Mouse (Mus musculus) heart, embryonic 12.5 days (tissue): ENCODE measurements around the gene Tmem19. TPM values are rescaled to one million over a fixed set of nuclear protein-coding genes. Genes with fewer than 3 reads are reported as not detected.

Source experiments
- ATAC-seq: fragments of 200-750 bp; cut with Nextera tagmentation; 2 replicates; pipeline ENCODE4 v1.8.0; 2017; ENCODE audit warnings: moderate TSS enrichment, moderate library complexity; ENCODE audit not compliant: insufficient number of reproducible peaks, low FRiP score
- H3K27ac ChIP-seq: fragments of 300-500 bp; sonication (generic); 2 replicates; pipeline ENCODE4 v1.5.1; 2016; ENCODE audit warnings: mild to moderate bottlenecking, moderate library complexity; ENCODE audit not compliant: poor library complexity, severe bottlenecking
- H3K27me3 ChIP-seq: fragments of 300-500 bp; sonication (generic); replicated peaks from 2 replicates; pipeline ENCODE4 v1.6.1; 2016; ENCODE audit warnings: mild to moderate bottlenecking, moderate library complexity
- H3K36me3 ChIP-seq: fragments of 300-500 bp; sonication (generic); 2 replicates; pipeline ENCODE4 v1.6.1; 2016; ENCODE audit warnings: mild to moderate bottlenecking, moderate library complexity
- H3K4me1 ChIP-seq: fragments of 300-500 bp; sonication (generic); replicated peaks from 2 replicates; pipeline ENCODE4 v1.6.1; 2016; ENCODE audit warnings: mild to moderate bottlenecking
- H3K4me2 ChIP-seq: fragments of 300-500 bp; sonication (generic); 2 replicates; pipeline ENCODE4 v1.6.1; 2016; ENCODE audit warnings: mild to moderate bottlenecking, moderate library complexity
- H3K4me3 ChIP-seq: fragments of 300-500 bp; sonication (generic); 2 replicates; pipeline ENCODE4 v1.5.1; 2016; ENCODE audit warnings: mild to moderate bottlenecking
- H3K9ac ChIP-seq: fragments of 300-500 bp; sonication (generic); 2 replicates; pipeline ENCODE4 v1.6.1; 2016; ENCODE audit warnings: mild to moderate bottlenecking, moderate library complexity
- H3K9me3 ChIP-seq: fragments of 300-500 bp; sonication (generic); replicated peaks from 2 replicates; pipeline ENCODE4 v1.6.1; 2016; ENCODE audit warnings: mild to moderate bottlenecking, moderate library complexity
- WGBS: fragments of 180-500 bp; shearing (Covaris S2); methylation state at CpG from one replicate; pipeline ENCODE4 v1.1.7; 2016; 5-methylcytosine and 5-hydroxymethylcytosine counted together
- polyA plus RNA-seq: library from polyadenylated mRNA; unstranded; fragments of >200 nt; fragmentation: Nextera tagmentation; extraction: Ambion mirVana; gene quantifications from 2 replicates; pipeline ENCODE4 v1.2.1, GENCODE M21; 2016

The Tmem19 gene
- polyA plus RNA-seq, 1 experiment from 2014 or later: 24.1 TPM

- Histone ChIP-seq H3K4me2 (peak overlapping the region; percentile 14; the same call in 1 of the 2 replicates), H3K27ac (peak overlapping the region; percentile 38; the same call in 1 of the 2 replicates), H3K36me3 (no peaks in the 10 kb centered on the region), H3K9me3 (no peaks in the 10 kb centered on the region), H3K4me1 (peaks cover 16% of the 10 kb centered on the region), H3K27me3 (no peaks in the 10 kb centered on the region), H3K4me3 (no peak overlapping the region), H3K9ac (no peak overlapping the region)
- no peak for ATAC-seq
- 44% methylated on average over 2 of the region's 2 CpGs for WGBS
Observed at GRCm38 (mm10) chr10:115381506-115382084, 19.3 kb upstream of the Tmem19 start.

- H3K27me3 ChIP-seq: no peaks in the 10 kb centered on the region
- ATAC-seq: no peak
- H3K36me3 ChIP-seq: no peaks in the 10 kb centered on the region
- no peaks in the 10 kb centered on the region for H3K9me3 ChIP-seq
- peak overlapping the region; percentile 73 for H3K4me2 ChIP-seq
- H3K9ac ChIP-seq: peak overlapping the region; percentile 57; the same call in 1 of the 2 replicates
- 76% methylated on average over 4 of the region's 4 CpGs for WGBS
- H3K4me1 ChIP-seq: peaks cover 15% of the 10 kb centered on the region
- peak overlapping the region; percentile 53 for H3K4me3 ChIP-seq
- peak overlapping the region; percentile 94 for H3K27ac ChIP-seq
Observed at GRCm38 (mm10) chr10:115363151-115363550, 850 bp upstream of the Tmem19 start.

GRCm38 (mm10) chr10:115362623-115362964 lies 293 bp upstream of the Tmem19 start:
- Histone ChIP-seq H3K4me2 (peak overlapping the region; percentile 73), H3K27me3 (no peaks in the 10 kb centered on the region), H3K9me3 (no peaks in the 10 kb centered on the region), H3K9ac (peak overlapping the region; percentile 57), H3K4me1 (peaks cover 11% of the 10 kb centered on the region), H3K27ac (peak overlapping the region; percentile 94), H3K36me3 (no peaks in the 10 kb centered on the region), H3K4me3 (peak overlapping the region; percentile 53)
- peak; percentile 13; the same call in 1 of the 2 replicates for ATAC-seq
- 8% methylated on average over 9 of the region's 9 CpGs for WGBS

GRCm38 (mm10) chr10:115359066-115359465 lies 3.2 kb downstream of the Tmem19 start:
- Histone ChIP-seq H3K4me2 (no peak overlapping the region), H3K36me3 (peaks cover 10% of the 10 kb centered on the region), H3K27ac (no peak overlapping the region), H3K4me1 (peaks cover 11% of the 10 kb centered on the region), H3K9ac (no peak overlapping the region), H3K9me3 (no peaks in the 10 kb centered on the region), H3K4me3 (no peak overlapping the region), H3K27me3 (no peaks in the 10 kb centered on the region)
- 91% methylated on average over 7 of the region's 7 CpGs for WGBS
- ATAC-seq: no peak

GRCm38 (mm10) chr10:115358216-115358919 lies 3.9 kb downstream of the Tmem19 start:
- ATAC-seq: no peak
- 90% methylated on average over 17 of the region's 17 CpGs for WGBS

GRCm38 (mm10) chr10:115356106-115356505 lies 6.2 kb downstream of the Tmem19 start:
- H3K4me1 ChIP-seq: peaks cover 2% of the 10 kb centered on the region; the same call in 1 of the 2 replicates
- no peak overlapping the region for H3K9ac ChIP-seq
- H3K4me2 ChIP-seq: no peak overlapping the region
- WGBS: 88% methylated on average over 6 of the region's 7 CpGs
- H3K4me3 ChIP-seq: no peak overlapping the region
- H3K27me3 ChIP-seq: no peaks in the 10 kb centered on the region
- H3K9me3 ChIP-seq: no peaks in the 10 kb centered on the region
- H3K27ac ChIP-seq: no peak overlapping the region
- ATAC-seq: no peak
- H3K36me3 ChIP-seq: peaks cover 10% of the 10 kb centered on the region

More at GRCm38 (mm10) chr10:115358216-115358919, 3.9 kb downstream of the Tmem19 start:
- H3K9me3 ChIP-seq: no peaks in the 10 kb centered on the region
- H3K9ac ChIP-seq: no peak overlapping the region
- no peak overlapping the region for H3K27ac ChIP-seq
- peaks cover 10% of the 10 kb centered on the region for H3K36me3 ChIP-seq
- no peaks in the 10 kb centered on the region for H3K27me3 ChIP-seq
- no peak overlapping the region for H3K4me2 ChIP-seq
- H3K4me3 ChIP-seq: no peak overlapping the region
- peaks cover 9% of the 10 kb centered on the region for H3K4me1 ChIP-seq

- ATAC-seq: no peak
Observed at GRCm38 (mm10) chr10:115355016-115355415, 7.3 kb downstream of the Tmem19 start.

GRCm38 (mm10) chr10:115354553-115354952 lies 7.7 kb downstream of the Tmem19 start:
- Histone ChIP-seq H3K4me1 (no peaks in the 10 kb centered on the region), H3K9ac (no peak overlapping the region), H3K4me3 (no peak overlapping the region), H3K36me3 (peaks cover 10% of the 10 kb centered on the region), H3K27me3 (no peaks in the 10 kb centered on the region), H3K9me3 (no peaks in the 10 kb centered on the region), H3K4me2 (no peak overlapping the region), H3K27ac (no peak overlapping the region)
- 68% methylated on average over 6 of the region's 6 CpGs for WGBS
- no peak for ATAC-seq

More at GRCm38 (mm10) chr10:115355016-115355415, 7.3 kb downstream of the Tmem19 start:
- Histone ChIP-seq H3K4me2 (no peak overlapping the region), H3K4me3 (no peak overlapping the region), H3K4me1 (no peaks in the 10 kb centered on the region), H3K36me3 (peaks cover 10% of the 10 kb centered on the region), H3K27me3 (no peaks in the 10 kb centered on the region), H3K9me3 (no peaks in the 10 kb centered on the region), H3K27ac (no peak overlapping the region), H3K9ac (no peak overlapping the region)
- 91% methylated on average over 6 of the region's 6 CpGs for WGBS

- no peak overlapping the region for H3K4me3 ChIP-seq
- no peak overlapping the region for H3K27ac ChIP-seq
- no peak overlapping the region for H3K4me2 ChIP-seq
- 89% methylated on average over 2 of the region's 2 CpGs for WGBS
- H3K36me3 ChIP-seq: peaks cover 8% of the 10 kb centered on the region
- ATAC-seq: no peak
- no peaks in the 10 kb centered on the region for H3K27me3 ChIP-seq
- no peaks in the 10 kb centered on the region for H3K9me3 ChIP-seq
- no peaks in the 10 kb centered on the region for H3K4me1 ChIP-seq
- no peak overlapping the region for H3K9ac ChIP-seq
Observed at GRCm38 (mm10) chr10:115350810-115351397, 11.4 kb downstream of the Tmem19 start.

GRCm38 (mm10) chr10:115349509-115349908 lies 12.8 kb downstream of the Tmem19 start:
- Histone ChIP-seq H3K9ac (no peak overlapping the region), H3K36me3 (peaks cover 13% of the 10 kb centered on the region), H3K27ac (no peak overlapping the region), H3K4me3 (no peak overlapping the region), H3K9me3 (0 out of 2 replicates have a peak, but pooled peaks cover 4% of the 10 kb centered on the region), H3K4me2 (no peak overlapping the region), H3K27me3 (no peaks in the 10 kb centered on the region), H3K4me1 (no peaks in the 10 kb centered on the region)
- no peak for ATAC-seq
- 86% methylated on average over 7 of the region's 7 CpGs for WGBS

GRCm38 (mm10) chr10:115349029-115349428 lies 13.3 kb downstream of the Tmem19 start:
- Histone ChIP-seq H3K4me2 (no peak overlapping the region), H3K9me3 (0 out of 2 replicates have a peak, but pooled peaks cover 4% of the 10 kb centered on the region), H3K4me1 (no peaks in the 10 kb centered on the region), H3K27me3 (no peaks in the 10 kb centered on the region), H3K4me3 (no peak overlapping the region), H3K9ac (no peak overlapping the region), H3K27ac (no peak overlapping the region), H3K36me3 (peaks cover 13% of the 10 kb centered on the region)
- ATAC-seq: no peak
- 80% methylated on average over 10 of the region's 10 CpGs for WGBS
